Mouse (Mus musculus) liver, postnatal 0 days (tissue): ENCODE measurements around the gene Cldn10.

Source experiments
- CTCF ChIP-seq: sonication (generic); IDR thresholded peaks from 2 replicates; pipeline ENCODE4 v1.5.1; 2016; ENCODE audit warnings: antibody characterized with exemption, low read depth
- EP300 ChIP-seq: IDR thresholded peaks from 2 replicates; pipeline ENCODE4 v1.6.1; 2016; ENCODE audit warnings: antibody characterized with exemption, low read depth, mild to moderate bottlenecking

DNA sequence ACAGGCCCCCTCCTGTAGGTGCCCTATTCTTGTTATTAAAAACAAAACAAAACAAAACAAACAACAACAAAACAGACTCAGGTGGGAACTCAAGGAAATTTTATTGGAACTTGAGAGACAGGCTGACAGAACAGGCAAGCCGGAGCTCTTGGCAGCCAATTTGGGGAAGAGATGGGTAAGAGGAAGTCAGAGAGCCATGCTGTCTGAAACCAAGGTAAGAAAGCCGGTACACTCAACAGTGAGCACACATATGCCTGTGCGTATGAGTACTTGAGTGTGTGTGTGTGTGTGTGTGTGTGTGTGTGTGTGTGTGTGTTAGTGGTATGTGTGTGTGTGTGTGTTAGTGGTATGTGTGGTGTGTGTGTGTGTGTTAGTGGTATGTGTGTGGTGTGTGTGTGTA, 54.6 kb downstream of the Cldn10 start:
- TF ChIP-seq CTCF (no peak), EP300 (no peak)
